Mouse (Mus musculus) liver, embryonic 18 days (tissue): ENCODE data around the gene Usp17ld. TPM values are rescaled to one million over a fixed set of nuclear protein-coding genes. Genes with fewer than 3 reads are reported as not detected.

ENCODE experiments used
- polyA plus RNA-seq: library from polyadenylated mRNA; depleted of rRNA; stranded (reverse); fragments of >200 nt; gene quantifications from 2 replicates; pipeline ENCODE4 v1.2.3, GENCODE M21; 2012; rRNA removed

Gene Usp17ld
- not detected in 2 replicates for polyA plus RNA-seq

GRCm38 (mm10) chr7:103252405-103252804 is at the start of gene Usp17ld:
Gene Usp17ld (minus strand): TSS chr7:103252505.

GRCm38 (mm10) chr7:103216696-103217095 is 35.6 kb downstream of the Usp17ld start, which contains the start of gene Olfr594:
Gene Olfr594 (plus strand): TSS chr7:103216996.

GRCm38 (mm10) chr7:103211562-103211961 is 40.7 kb downstream of the Usp17ld start, which contains the start of gene Olfr593:
Gene Olfr593 (plus strand): TSS chr7:103211862.

Other genes with a start within 250 kb of the Usp17ld start
- gene Olfr582, start 214.5 kb downstream of the Usp17ld start, polyA plus RNA-seq: not detected in 2 replicates
- not detected in 2 replicates for gene Olfr583, start 201.2 kb downstream of the Usp17ld start, polyA plus RNA-seq
- gene Olfr584, start 170.6 kb downstream of the Usp17ld start, polyA plus RNA-seq: not detected in 2 replicates
- not detected in 2 replicates for gene Olfr585, start 154.8 kb downstream of the Usp17ld start, polyA plus RNA-seq
- gene Olfr586, start 126.9 kb downstream of the Usp17ld start, polyA plus RNA-seq: not detected in 2 replicates
- not detected in 2 replicates for gene Olfr588-ps1, start 111.6 kb downstream of the Usp17ld start, polyA plus RNA-seq
- not detected in 2 replicates for gene Olfr589, start 96.1 kb downstream of the Usp17ld start, polyA plus RNA-seq
- gene Olfr591, start 74.2 kb downstream of the Usp17ld start, polyA plus RNA-seq: not detected in 2 replicates
- not detected in 2 replicates for gene Olfr592, start 67.7 kb downstream of the Usp17ld start, polyA plus RNA-seq
- gene Olfr593, start 40.6 kb downstream of the Usp17ld start, polyA plus RNA-seq: not detected in 2 replicates
- gene Olfr594, start 35.5 kb downstream of the Usp17ld start, polyA plus RNA-seq: not detected in 2 replicates
- gene Olfr596, start 53.1 kb upstream of the Usp17ld start, polyA plus RNA-seq: not detected in 2 replicates
- gene Olfr597, start 63.8 kb upstream of the Usp17ld start, polyA plus RNA-seq: not detected in 2 replicates
- gene Olfr598, start 71.1 kb upstream of the Usp17ld start, polyA plus RNA-seq: not detected in 2 replicates
- gene Olfr599, start 83.4 kb upstream of the Usp17ld start, polyA plus RNA-seq: not detected in 2 replicates
- gene Olfr600, start 97.2 kb upstream of the Usp17ld start, polyA plus RNA-seq: not detected in 2 replicates
- not detected in 2 replicates for gene Olfr601, start 110.2 kb upstream of the Usp17ld start, polyA plus RNA-seq
- not detected in 2 replicates for gene Olfr603, start 133.7 kb upstream of the Usp17ld start, polyA plus RNA-seq
- gene Usp17lc, start 162.6 kb upstream of the Usp17ld start, polyA plus RNA-seq: not detected in 2 replicates
- gene Olfr605, start 192.9 kb upstream of the Usp17ld start, polyA plus RNA-seq: not detected in 2 replicates
- not detected in 2 replicates for gene Olfr606, start 196.5 kb upstream of the Usp17ld start, polyA plus RNA-seq
- not detected in 2 replicates for gene Olfr607, start 211.6 kb upstream of the Usp17ld start, polyA plus RNA-seq
- not detected in 2 replicates for gene Olfr608, start 217.4 kb upstream of the Usp17ld start, polyA plus RNA-seq
- gene Olfr609, start 245.6 kb upstream of the Usp17ld start, polyA plus RNA-seq: not detected in 2 replicates